Mouse (Mus musculus): ENCODE measurements around the gene Fbxl15. TPM values are rescaled to one million over a fixed set of nuclear protein-coding genes. Genes with fewer than 3 reads are reported as not detected.
A peak's percentile ranks its signal among the peaks of the same experiment; 100 is the strongest.

The Fbxl15 gene
- polyA plus RNA-seq, 1 experiment from 2014 or later = 13.9 TPM

DNA sequence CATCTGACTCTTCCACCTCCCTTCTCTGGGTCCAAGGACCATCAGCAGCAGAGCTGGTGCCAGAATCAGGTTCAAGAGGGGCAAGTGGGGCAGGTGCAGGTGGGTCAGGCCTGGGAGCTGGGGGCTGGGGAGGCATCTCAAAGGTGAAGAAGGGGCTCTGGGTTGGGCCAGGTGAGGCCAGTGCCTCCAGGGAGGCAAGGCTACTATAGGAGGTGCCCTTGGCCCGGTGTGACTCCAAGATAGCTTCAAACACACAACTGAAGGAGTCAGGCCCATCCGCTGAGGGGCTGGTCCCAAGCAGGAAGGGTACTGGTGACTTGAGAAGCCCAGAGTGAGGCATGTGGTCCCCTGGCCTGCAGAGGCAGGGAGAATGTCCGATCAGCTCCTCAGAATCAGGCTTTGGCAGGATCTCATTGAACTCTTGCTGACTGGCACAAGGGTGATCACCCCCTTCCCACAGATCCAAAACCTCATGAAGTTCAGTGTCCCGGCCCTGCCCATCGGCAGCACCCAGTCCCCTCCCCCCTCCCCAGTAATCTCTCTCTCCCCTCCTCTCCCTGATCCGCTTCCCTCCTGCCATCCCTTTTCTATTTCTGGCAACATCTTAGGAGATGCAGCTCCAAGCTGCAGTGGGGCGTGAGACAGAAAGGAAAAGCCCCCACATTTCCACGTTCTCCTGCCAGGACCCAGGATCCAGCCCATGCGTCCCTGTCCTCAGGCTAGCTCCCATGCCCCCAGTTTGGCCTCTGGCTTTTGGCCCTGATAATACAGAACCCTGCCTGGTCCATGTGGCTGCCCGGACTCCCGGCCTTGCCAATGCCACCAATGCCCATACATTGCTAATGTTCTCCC is 5.6 kb upstream of the Fbxl15 start:
- ChIA-PET CTCF (no interaction called here), POLR2A (interaction anchor here (0.8 kb wide), 1 partner anchor 9 kb away, joined by 3 read pairs; no protein-coding TSS in a partner anchor)
- no peak for DNase-seq (ENCODE audit: low read depth, low spot score)
- in situ Hi-C loops (cut with MboI; ENCODE audit: low pct_unique_long_range_greater_than_20kb) = no loop called here
- peaks cover 14% of the 10 kb centered on the region for H3K27me3 ChIP-seq
- ATAC-seq = no peak
- no peak for TF ChIP-seq CTCF (IDR thresholded peaks at IDR 0.05)

DNA sequence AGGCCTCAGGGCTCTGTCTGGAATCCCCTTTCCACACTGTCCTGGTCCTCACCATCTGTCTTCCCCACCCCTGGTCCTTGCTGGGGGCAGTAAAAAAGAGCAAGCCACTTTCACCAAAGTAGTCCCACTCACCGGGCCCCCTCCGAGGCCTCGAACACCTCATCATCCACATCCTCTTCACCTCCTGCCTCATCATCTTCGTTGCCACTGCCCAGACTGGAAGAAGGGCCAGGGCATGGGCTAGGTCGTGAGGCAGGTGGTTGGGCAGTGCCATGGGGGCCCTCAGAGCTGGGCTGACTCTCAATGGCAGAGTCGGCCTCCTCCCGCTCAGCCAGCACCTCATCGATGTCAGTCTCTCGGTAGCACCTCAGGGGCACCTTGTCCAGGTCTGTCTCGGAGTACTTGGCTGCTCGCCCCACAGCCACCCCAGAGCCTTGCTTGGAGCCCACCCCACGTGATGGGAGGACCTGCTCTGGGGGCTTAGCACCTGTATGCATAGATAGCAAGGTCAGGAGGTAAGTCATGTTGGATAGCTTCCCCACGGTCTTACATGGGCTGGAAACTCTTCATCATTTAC is 4.9 kb upstream of the Fbxl15 start:
- no peak for TF ChIP-seq CTCF (IDR thresholded peaks at IDR 0.05)
- ChIA-PET POLR2A (no interaction called here), CTCF (no interaction called here)
- peaks cover 12% of the 10 kb centered on the region for H3K27me3 ChIP-seq
- no peak for ATAC-seq
- in situ Hi-C loops (cut with MboI; ENCODE audit: low pct_unique_long_range_greater_than_20kb) = no loop called here
- no peak for DNase-seq (ENCODE audit: low read depth, low spot score)

GRCm38 (mm10) chr19:46323716-46324115 is 4.3 kb upstream of the Fbxl15 start:
- in situ Hi-C loops (cut with MboI; ENCODE audit: low pct_unique_long_range_greater_than_20kb) = no loop called here
- no peak for DNase-seq (ENCODE audit: low read depth, low spot score)
- H3K27me3 ChIP-seq = peaks cover 10% of the 10 kb centered on the region
- ChIA-PET POLR2A (no interaction called here), CTCF (no interaction called here)
- ATAC-seq = no peak
- TF ChIP-seq CTCF (IDR thresholded peaks at IDR 0.05) = no peak

- H3K27me3 ChIP-seq = peaks cover 8% of the 10 kb centered on the region
- ChIA-PET POLR2A (no interaction called here), CTCF (no interaction called here)
- no peak for TF ChIP-seq CTCF (IDR thresholded peaks at IDR 0.05)
- in situ Hi-C loops (cut with MboI; ENCODE audit: low pct_unique_long_range_greater_than_20kb) = no loop called here
- DNase-seq (ENCODE audit: low read depth, low spot score) (no peak), ATAC-seq (no peak)
These were observed 3.6 kb upstream of the Fbxl15 start for GRCm38 (mm10) chr19:46324366-46324765.

- ChIA-PET CTCF (no interaction called here), POLR2A (no interaction called here)
- H3K27me3 ChIP-seq = peaks cover 8% of the 10 kb centered on the region
- no peak for TF ChIP-seq CTCF (IDR thresholded peaks at IDR 0.05)
- in situ Hi-C loops (cut with MboI; ENCODE audit: low pct_unique_long_range_greater_than_20kb) = no loop called here
- no peak for ATAC-seq
- no peak for DNase-seq (ENCODE audit: low read depth, low spot score)
These were observed 3.1 kb upstream of the Fbxl15 start for GRCm38 (mm10) chr19:46324918-46325317.

GRCm38 (mm10) chr19:46326019-46326755 is 1.8 kb upstream of the Fbxl15 start:
- ChIA-PET CTCF (no interaction called here), POLR2A (no interaction called here)
- DNase-seq (ENCODE audit: low read depth, low spot score) = no peak
- TF ChIP-seq CTCF (IDR thresholded peaks at IDR 0.05) = no peak
- H3K27me3 ChIP-seq = peaks cover 8% of the 10 kb centered on the region
- ATAC-seq = no peak
- in situ Hi-C loops (cut with MboI; ENCODE audit: low pct_unique_long_range_greater_than_20kb) = no loop called here

GRCm38 (mm10) chr19:46326756-46327305 is 1.2 kb upstream of the Fbxl15 start, which contains the start of gene Psd:
Psd (minus strand) TSS chr19:46327156.
- POLR2A ChIA-PET = interaction anchor here (0.8 to 2.4 kb wide), 2 partner anchors 11 to 23 kb away, joined by 4 to 11 read pairs; partner anchors contain the start of genes Cuedc2 and Nfkb2
- in situ Hi-C loops (cut with MboI; ENCODE audit: low pct_unique_long_range_greater_than_20kb) = no loop called here
- ATAC-seq (no peak), DNase-seq (ENCODE audit: low read depth, low spot score) (no peak)
- TF ChIP-seq CTCF (IDR thresholded peaks at IDR 0.05) = no peak
- peaks cover 8% of the 10 kb centered on the region for H3K27me3 ChIP-seq
- CTCF ChIA-PET = interaction anchor here (1.0 to 5.0 kb wide), 2 partner anchors 24 to 126 kb away, joined by 3 to 35 read pairs; partner anchors contain the start of gene Nfkb2

GRCm38 (mm10) chr19:46327531-46328064 is 386 bp upstream of the Fbxl15 start:
- no peak for ATAC-seq
- no peak for TF ChIP-seq CTCF (IDR thresholded peaks at IDR 0.05)
- no peak for DNase-seq (ENCODE audit: low read depth, low spot score)
- CTCF ChIA-PET = interaction anchor here (0.9 to 5.0 kb wide), 7 partner anchors 10 to 125 kb away, joined by 3 to 35 read pairs (median 4); partner anchors contain the start of gene Nfkb2
- POLR2A ChIA-PET = interaction anchor here (0.7 to 2.5 kb wide), 8 partner anchors 10 to 191 kb away, joined by 3 to 15 read pairs (median 6); partner anchors contain the start of genes Cuedc2 and Nfkb2
- H3K27me3 ChIP-seq = peaks cover 8% of the 10 kb centered on the region
- in situ Hi-C loops (cut with MboI; ENCODE audit: low pct_unique_long_range_greater_than_20kb) = no loop called here

GRCm38 (mm10) chr19:46329031-46329641 is 1.2 kb downstream of the Fbxl15 start:
- ATAC-seq (peak; percentile 3), DNase-seq (ENCODE audit: low read depth, low spot score) (no peak)
- ChIA-PET POLR2A (interaction anchor here (0.9 to 2.5 kb wide), 8 partner anchors 9 to 244 kb away, joined by 3 to 15 read pairs (median 5); partner anchors contain the start of genes Cuedc2 and Nfkb2), CTCF (interaction anchor here (0.7 to 5.0 kb wide), 9 partner anchors 10 to 184 kb away, joined by 3 to 35 read pairs (median 3); partner anchors contain the start of gene Nfkb2)
- H3K27me3 ChIP-seq = peaks cover 7% of the 10 kb centered on the region
- in situ Hi-C loops (cut with MboI; ENCODE audit: low pct_unique_long_range_greater_than_20kb) = no loop called here
- no peak for TF ChIP-seq CTCF (IDR thresholded peaks at IDR 0.05)
